Mouse (Mus musculus) lung, postnatal 4 days (tissue): ENCODE measurements at regions not wholly inside any gene's neighbourhood (a gene's known extent, or its start where the extent isn't known, plus 50 kb on each side); places are given as distances from the start of the nearest gene placed in this dataset.
A peak's percentile ranks its signal among the peaks of the same experiment; 100 is the strongest.

Source experiments
- DNase-seq, 2 experiments: peaks; one replicate each; pipeline ENCODE4 v3.0.0; 2021

- peak; percentile 31 to 66 for DNase-seq
Observed at GRCm38 (mm10) chr8:79587258-79587657, 52.2 kb upstream of the Otud4 start.

DNA sequence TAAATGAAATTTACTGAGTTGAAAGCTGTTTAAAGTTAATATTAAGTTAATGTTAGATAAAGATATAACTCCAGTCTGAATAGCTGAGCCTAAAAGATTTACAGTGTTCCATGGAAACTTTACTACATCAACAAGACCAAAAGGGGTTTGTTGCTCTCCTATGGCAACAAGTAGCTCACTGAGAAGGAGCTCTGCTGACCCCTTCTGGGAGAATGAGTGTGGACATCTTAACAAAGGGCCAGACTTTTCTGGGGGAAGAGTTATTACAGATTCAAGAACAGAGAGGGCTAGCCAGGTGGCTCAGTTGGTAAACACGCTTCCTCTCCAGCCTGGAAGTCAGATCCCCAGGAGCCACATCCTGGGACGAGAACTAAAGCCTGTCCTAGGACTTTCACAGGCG lies 54.5 kb upstream of the Otud4 start:
- DNase-seq, result peak in 1 of 2 experiments; percentile 73

DNA sequence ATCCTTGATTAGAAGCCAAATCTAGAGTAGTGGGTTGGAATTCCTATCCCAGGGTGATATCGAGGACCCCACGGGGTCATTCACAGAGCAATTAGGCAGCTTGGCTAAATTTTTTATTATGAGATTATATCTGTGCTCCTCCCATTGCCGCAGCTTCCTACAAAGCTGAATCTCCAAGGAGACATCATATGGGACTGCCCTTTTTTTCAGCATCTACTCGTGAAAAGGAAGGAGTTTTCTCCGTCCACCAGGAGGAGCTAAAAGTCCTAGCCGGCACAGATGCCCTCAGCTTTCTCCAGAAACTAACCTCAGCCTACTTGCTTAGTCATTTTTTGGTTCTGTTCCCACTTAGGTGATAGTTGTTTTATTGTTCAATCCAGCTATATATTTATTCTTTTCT lies 56.1 kb upstream of the Otud4 start:
- peak in 1 of 2 experiments; percentile 32 for DNase-seq

DNA sequence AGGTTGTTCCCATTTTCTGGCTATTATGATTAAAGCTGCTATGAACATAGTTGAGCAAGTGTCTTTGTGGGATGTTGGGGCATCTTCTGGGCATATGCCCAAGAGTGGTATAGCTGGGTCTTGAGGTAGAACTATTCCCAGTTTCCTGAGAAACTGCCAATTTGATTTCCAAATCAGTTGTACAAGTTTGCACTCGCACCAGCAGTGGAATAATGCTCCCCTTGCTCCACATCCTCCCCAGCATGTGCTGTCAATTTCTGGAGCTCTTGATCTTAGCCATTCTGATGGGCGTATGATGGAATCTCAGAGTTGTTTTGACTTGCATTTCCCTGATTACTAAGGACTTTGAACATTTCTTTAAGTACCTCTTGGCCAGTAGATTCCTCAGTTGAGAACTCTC lies 57.2 kb upstream of the Otud4 start:
- DNase-seq, result no peak

GRCm38 (mm10) chr8:79576086-79576485 lies 63.3 kb upstream of the Otud4 start:
- peak; percentile 38 to 50 for DNase-seq

DNA sequence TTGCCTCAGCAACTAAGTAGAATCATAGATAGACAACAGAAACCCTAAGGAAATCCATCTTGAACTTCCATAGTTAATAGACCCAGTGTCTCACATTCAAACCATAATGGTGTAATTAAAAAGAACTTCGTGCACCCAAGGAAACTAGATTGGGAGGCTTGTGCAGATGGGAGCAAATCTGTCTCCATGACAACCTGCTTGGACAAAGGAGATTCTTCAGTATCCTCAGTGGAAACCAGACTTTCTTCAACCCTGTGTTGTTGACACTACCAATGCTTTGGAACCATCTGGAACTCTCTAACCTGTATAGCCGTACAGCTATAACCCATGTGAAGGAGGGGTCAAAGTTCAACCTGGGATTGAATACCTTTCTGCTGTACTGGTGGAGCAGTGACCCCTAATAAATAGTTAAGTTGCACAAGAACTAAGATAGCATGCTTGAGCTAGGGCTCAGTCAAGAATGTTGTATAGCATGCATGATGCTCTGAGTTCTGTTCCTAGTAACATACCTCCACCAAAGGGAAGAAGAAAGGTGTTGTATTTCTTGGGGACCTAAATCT lies 64.2 kb upstream of the Otud4 start:
- no peak for DNase-seq

GRCm38 (mm10) chr8:79573491-79573890 lies 65.9 kb upstream of the Otud4 start:
- DNase-seq, result no peak

DNA sequence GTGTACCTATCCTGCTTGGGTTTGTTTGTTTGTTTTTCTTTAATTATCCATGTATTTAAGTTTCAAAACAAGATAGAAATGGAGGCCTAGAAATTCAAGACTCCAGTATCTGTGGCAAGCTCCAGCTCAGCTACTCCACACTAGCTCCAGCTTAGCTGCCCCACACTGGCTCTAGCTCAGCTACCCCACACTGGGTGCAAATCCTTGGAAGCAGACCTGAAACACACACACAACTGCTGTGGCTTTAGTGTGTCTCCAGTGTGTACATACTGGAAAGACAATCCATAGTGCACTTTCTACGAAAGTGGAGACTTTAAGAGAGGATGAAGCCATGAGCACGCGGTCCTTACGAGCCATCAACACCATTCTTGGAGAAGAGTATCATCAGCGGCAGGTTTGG lies 66.9 kb upstream of the Otud4 start:
- no peak for DNase-seq

DNA sequence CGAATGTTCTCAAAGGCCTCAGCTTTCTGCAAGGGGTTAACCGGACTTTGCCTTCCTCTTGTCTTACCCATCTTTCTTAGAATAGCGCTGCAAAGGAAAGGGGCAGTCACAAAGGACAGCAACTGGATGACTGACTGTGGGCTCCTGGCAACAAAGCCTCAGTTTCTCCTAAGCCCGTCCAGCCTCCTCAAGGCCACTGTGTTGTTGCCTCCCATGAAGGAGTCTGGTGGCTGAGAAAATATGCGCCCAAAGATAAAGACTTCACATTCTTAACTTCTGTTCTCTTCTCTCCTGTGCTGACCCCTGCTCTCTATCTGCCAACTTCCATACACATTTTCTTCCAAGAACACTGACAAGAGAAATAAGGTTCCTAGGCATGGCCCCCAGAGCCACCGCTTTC lies 76.3 kb upstream of the Otud4 start:
- DNase-seq, result no peak

GRCm38 (mm10) chr8:79562669-79563068 lies 76.7 kb upstream of the Otud4 start:
- DNase-seq, result peak in 1 of 2 experiments; percentile 7

- peak; percentile 14 to 35 for DNase-seq
Observed at GRCm38 (mm10) chr8:79562071-79562581, 77.3 kb upstream of the Otud4 start.

GRCm38 (mm10) chr8:79561269-79562063 lies 78.0 kb upstream of the Otud4 start:
- no peak for DNase-seq

- DNase-seq, result no peak
Observed at GRCm38 (mm10) chr8:79559516-79559915, 79.9 kb upstream of the Otud4 start.

DNA sequence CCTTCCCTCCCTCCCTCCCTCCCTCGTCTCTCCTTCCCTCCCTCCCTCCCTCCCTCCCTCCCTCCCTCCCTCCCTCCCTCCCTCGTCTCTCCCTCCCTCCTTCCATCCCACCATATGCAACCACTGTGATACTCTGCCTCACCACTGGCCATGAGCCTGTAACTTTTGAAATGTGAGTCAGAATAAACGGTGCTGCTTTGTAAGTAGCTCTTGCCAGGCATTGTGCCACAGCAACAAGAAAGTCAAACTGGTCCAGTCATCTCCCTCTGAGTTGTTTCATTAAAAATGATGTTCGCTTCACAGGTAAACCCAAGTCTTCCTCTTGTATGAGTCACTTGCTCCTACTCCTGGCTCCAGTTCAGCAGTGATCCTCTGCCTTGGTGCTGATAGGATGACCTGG lies 85.1 kb upstream of the Otud4 start:
- DNase-seq, result no peak

GRCm38 (mm10) chr8:79550151-79550550 lies 89.3 kb upstream of the Otud4 start:
- no peak for DNase-seq

GRCm38 (mm10) chr8:79548156-79548555 lies 91.3 kb upstream of the Otud4 start:
- no peak for DNase-seq

DNA sequence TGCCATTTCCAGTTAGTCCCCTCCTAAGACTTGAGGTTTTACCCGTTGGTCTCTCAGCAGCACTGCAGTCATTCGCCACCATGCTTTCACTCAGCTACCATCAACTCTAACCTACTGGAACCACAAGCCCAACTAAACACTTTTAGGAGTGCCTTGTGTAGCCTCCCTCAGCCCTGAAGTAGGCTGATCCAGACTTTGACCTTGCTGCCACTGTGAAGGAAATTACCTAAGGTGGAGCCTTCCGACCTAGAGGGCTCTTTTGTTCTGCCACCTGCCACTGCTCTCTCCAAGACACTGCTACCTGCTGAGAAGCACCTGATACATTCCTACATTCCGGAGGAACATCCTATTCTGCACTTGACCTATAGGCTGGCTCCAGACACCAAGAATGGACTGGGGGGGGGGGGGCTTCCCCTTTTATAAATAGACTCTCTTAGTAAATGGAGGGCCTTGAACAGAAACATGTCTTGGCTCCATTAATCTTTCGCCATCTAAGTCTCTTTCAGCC lies 93.5 kb upstream of the Otud4 start:
- DNase-seq, result no peak

DNA sequence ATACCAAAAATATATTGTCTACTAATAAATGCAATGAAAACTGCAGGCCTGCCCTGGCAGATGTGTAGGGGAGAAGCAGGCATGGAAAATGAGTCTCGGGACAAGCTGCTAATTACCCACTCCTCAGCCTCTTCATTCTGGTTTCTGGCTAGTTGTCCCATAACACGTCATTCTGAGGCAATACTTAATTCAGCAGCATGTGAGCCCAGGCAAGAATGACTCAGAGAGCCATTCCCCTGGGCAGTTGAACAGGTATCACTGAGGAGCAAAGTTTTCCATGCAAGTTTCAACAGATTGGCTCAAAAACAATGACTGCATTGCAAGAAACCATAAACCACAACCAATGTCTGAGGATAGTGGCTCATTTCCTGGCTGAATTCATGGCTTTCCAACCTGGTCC lies 97.0 kb upstream of the Otud4 start:
- no peak for DNase-seq

- DNase-seq, result no peak
Observed at GRCm38 (mm10) chr8:79540053-79540452, 99.4 kb upstream of the Otud4 start.

DNA sequence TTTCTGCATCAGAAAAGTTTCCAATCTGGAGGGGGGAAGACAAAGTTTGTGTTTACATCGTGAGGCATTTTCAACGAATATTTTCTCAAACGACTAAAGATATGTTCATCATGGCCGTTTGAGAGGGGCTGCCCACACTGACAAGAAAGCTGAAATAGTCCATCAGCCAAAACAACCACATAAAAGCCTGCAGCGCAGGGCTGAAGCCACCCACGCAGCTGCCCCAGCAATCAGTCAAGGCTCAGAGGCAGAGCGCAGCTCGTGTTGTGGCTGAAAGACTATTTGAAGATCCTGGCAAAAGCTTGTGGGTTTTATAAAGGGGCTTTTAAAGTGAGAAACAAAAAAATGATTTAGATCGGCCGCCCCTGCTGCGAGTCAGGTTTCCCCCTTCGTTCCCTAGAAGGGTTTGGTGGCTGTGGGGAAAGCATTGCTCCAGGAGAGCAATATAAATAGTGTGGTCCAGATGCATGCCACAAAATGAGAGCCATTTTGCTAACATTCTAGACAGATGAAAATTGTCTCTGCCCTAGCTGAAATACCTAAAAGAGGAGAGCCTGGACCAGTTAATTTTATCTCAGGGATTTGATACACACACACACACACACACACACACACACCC lies 105.0 kb upstream of the Otud4 start:
- no peak for DNase-seq

DNA sequence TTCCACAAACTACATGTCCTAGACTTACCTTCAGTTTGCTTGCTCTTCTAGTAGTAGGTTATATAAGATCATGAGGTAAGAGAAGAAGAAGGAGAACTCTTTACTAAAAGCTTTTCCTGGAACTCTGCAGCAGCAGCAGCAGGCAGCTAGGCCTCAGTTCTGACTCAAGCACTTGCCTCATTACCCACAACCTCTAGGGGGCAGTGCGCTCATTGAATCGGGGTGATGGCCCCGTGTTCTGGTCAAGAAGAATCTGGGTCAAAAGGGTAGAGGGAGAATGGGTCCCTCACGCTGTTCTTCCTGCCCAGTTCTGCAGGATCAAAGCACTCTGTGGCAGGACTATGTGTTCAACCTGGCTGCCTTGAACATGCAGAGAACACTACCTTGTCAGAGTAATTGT lies 109.9 kb upstream of the Otud4 start:
- no peak for DNase-seq

- no peak for DNase-seq
Observed at GRCm38 (mm10) chr8:79522040-79522439, 117.4 kb upstream of the Otud4 start.

DNA sequence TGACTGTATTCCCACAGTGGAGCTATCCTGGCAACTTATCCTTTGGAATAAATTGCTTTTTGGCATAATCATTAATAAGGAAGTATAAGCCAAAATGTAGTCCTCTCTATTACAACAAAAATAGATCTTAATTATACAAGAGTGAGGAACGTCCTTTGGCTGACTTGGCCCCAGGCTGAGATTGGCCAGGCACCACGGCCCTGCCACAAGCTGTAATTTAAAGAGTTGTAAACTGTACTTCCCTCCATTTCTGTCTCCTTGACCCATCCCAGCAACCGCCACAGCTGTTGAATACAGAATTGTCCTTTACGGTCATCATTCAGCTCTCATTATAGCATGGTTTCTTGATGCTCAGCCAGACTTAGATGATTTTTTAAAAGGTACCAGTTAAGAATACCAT lies 119.6 kb upstream of the Smad1 start:
- DNase-seq, result no peak

GRCm38 (mm10) chr8:79515282-79515783 lies 116.0 kb upstream of the Smad1 start:
- no peak for DNase-seq
